Comparison of ENCODE assay signal across 15 mouse cellular contexts in genomic region chr10:60615898-60616297, GRCm38 (mm10).
DNase-seq lines count a peak whose midpoint lies in the region; ATAC-seq and TF ChIP-seq lines count a peak whose summit lies in the region.
"Had no signal": no experiment of that assay in that cellular context is flagged by ENCODE, and none has a peak within 500 bp of the region (broad histone marks: within the 10 kb centered on the region; RNA-seq: fewer than 3 reads in every experiment).

No protein-coding gene starts in this region.

- 0 out of 2 replicates have a peak, but pooled peaks have one; percentile 31 for ATAC-seq in kidney, embryonic 16.5 days (ENCODE audit: low FRiP score, low TSS enrichment)
- peak; percentile 77 for ATAC-seq in megakaryocyte progenitor cell, adult 5-6 weeks (replicated peaks; ENCODE audit: poor library complexity)
- ATAC-seq: Patski had no signal

- no peak for DNase-seq in kidney, adult 11 months
- DNase-seq in CH12.LX (ENCODE audit: extremely low read depth): no peak
- DNase-seq in NIH3T3 (ENCODE audit: low read depth): peak; percentile 43
- no peak for DNase-seq in cerebellum, adult 9-10 months
- no peak for DNase-seq in gastrocnemius, postnatal 25 days
- DNase-seq: adrenal gland, postnatal 25 days; cerebellum, postnatal 10 days; gastrocnemius, postnatal 14 days; layer of hippocampus, adult 9-11 months had no signal

- H3K27ac ChIP-seq in kidney, embryonic 16.5 days (ENCODE audit: low read length): no peak overlapping the region
- no peak overlapping the region for H3K27ac ChIP-seq in CH12.LX (ENCODE audit: insufficient read depth, low read depth)
- H3K27ac ChIP-seq: hindbrain, embryonic 14.5 days; limb, embryonic 13.5 days had no signal

- TF ChIP-seq EP300 in CH12.LX (IDR thresholded peaks at IDR 0.05; ENCODE audit: low read length): no peak

- dilution Hi-C loops in CH12.LX (cut with MboI; ENCODE audit: extremely low pct_ligation_motif_present, extremely low pct_unique_long_range_greater_than_20kb, low sequenced_read_pairs): no loop called here

- peak in 1 of 2 experiments; percentile 55; a peak in 2 of 4 replicates for TF ChIP-seq CTCF in CH12.LX (conservative IDR thresholded peaks at IDR 0.05 in 1 of 2, IDR thresholded peaks at IDR 0.05 in 1 of 2; ENCODE audit: low read depth in 2 of 2, low read length in 2 of 2)

- no peak overlapping the region for H3K4me2 ChIP-seq in kidney, embryonic 16.5 days (replicated peaks; ENCODE audit: low read depth, low read length)
- H3K4me2 ChIP-seq in CH12.LX (ENCODE audit: insufficient read depth, low read depth, poor library complexity, severe bottlenecking): no peak overlapping the region
- H3K4me2 ChIP-seq: hindbrain, embryonic 14.5 days; limb, embryonic 13.5 days had no signal

- TF ChIP-seq RAD21 in CH12.LX (IDR thresholded peaks at IDR 0.05; ENCODE audit: low read depth, low read length): no peak; the same call in 1 of the 2 replicates

- no peak for TF ChIP-seq POLR2A in CH12.LX (IDR thresholded peaks at IDR 0.05; ENCODE audit: low read depth, low read length)

- no peaks in the 10 kb centered on the region for H3K4me1 ChIP-seq in kidney, embryonic 16.5 days (ENCODE audit: insufficient read depth, low read length)
- peaks cover 2 to 11% of the 10 kb centered on the region in 2 experiments; a peak in 2 of 4 replicates for H3K4me1 ChIP-seq in CH12.LX (ENCODE audit: control insufficient read depth in 1 of 2, insufficient read depth in 2 of 2)
- H3K4me1 ChIP-seq: limb, embryonic 13.5 days had no signal

- H3K4me3 ChIP-seq in kidney, embryonic 16.5 days (ENCODE audit: low read length): no peak overlapping the region
- H3K4me3 ChIP-seq in CH12.LX (replicated peaks in 1 of 3; ENCODE audit: low read depth in 2 of 3, low read length in 2 of 3, poor library complexity in 1 of 3): no peak overlapping the region
- H3K4me3 ChIP-seq: erythroblast, embryonic 14.5 days; limb, embryonic 13.5 days had no signal

- 64% methylated on average over 5 of the region's 5 CpGs for WGBS in kidney, embryonic 16.5 days

- no peaks in the 10 kb centered on the region for H3K27me3 ChIP-seq in kidney, embryonic 16.5 days (ENCODE audit: insufficient read depth, low read length)
- peaks cover 92% of the 10 kb centered on the region for H3K27me3 ChIP-seq in CH12.LX (replicated peaks)

- no peak overlapping the region for H3K9ac ChIP-seq in kidney, embryonic 16.5 days (replicated peaks; ENCODE audit: low read length)
- no peak overlapping the region for H3K9ac ChIP-seq in CH12.LX (ENCODE audit: insufficient read depth, low read depth)
- H3K9ac ChIP-seq: hindbrain, embryonic 14.5 days; limb, embryonic 13.5 days had no signal

- H3K79me2 ChIP-seq in CH12.LX (replicated peaks; ENCODE audit: control insufficient read depth, extremely low read depth, insufficient read depth, poor library complexity, severe bottlenecking): no peaks in the 10 kb centered on the region

- in situ Hi-C loops in CH12.LX (cut with MboI; ENCODE audit: low pct_ligation_motif_present, low pct_unique_long_range_greater_than_20kb, low sequenced_read_pairs): loop anchor here (10.0 kb wide), 1 partner anchor 81 kb away; no protein-coding TSS in a partner anchor

- no peaks in the 10 kb centered on the region for H3K36me3 ChIP-seq in kidney, embryonic 16.5 days (ENCODE audit: insufficient read depth, low read length)
- no peaks in the 10 kb centered on the region for H3K36me3 ChIP-seq in CH12.LX (replicated peaks in 1 of 2; ENCODE audit: control insufficient read depth in 1 of 2, insufficient read depth in 1 of 2, low read length in 1 of 2)
- H3K36me3 ChIP-seq: limb, embryonic 13.5 days had no signal

- H3K9me3 ChIP-seq in kidney, embryonic 16.5 days (ENCODE audit: low read length): no peaks in the 10 kb centered on the region
- H3K9me3 ChIP-seq in CH12.LX (replicated peaks; ENCODE audit: low read length): no peaks in the 10 kb centered on the region
- H3K9me3 ChIP-seq: limb, embryonic 13.5 days had no signal

TF ChIP-seq in CH12.LX, 34 proteins besides CTCF, POLR2A, EP300 and RAD21:
- TF ChIP-seq CHD1 (IDR thresholded peaks at IDR 0.05; ENCODE audit: low read depth, low read length): no peak
- no peak for TF ChIP-seq NELFE (IDR thresholded peaks at IDR 0.05; ENCODE audit: low read depth, low read length)
- TF ChIP-seq UBTF (IDR thresholded peaks at IDR 0.05; ENCODE audit: low read depth, low read length): no peak
- TF ChIP-seq SMC3 (IDR thresholded peaks at IDR 0.05; ENCODE audit: low read depth, low read length): peak; percentile 26
- no peak for TF ChIP-seq HCFC1 (IDR thresholded peaks at IDR 0.05; ENCODE audit: low read depth, low read length)
